Mouse (Mus musculus) MEL (cell line): ENCODE results near the gene Rabgap1l. TPM values are rescaled to one million over a fixed set of nuclear protein-coding genes. Genes with fewer than 3 reads are reported as not detected.

Experiments
- DNase-seq: peaks from one replicate; pipeline ENCODE4 v3.0.0; 2011; ENCODE audit warnings: low read depth, low spot score
- H3K27ac ChIP-seq: 2 replicates; pipeline ENCODE4 v1.5.1; 2012; ENCODE audit warnings: low read depth, mild to moderate bottlenecking, control low read depth, low read length, moderate library complexity; ENCODE audit not compliant: control insufficient read depth
- H3K27me3 ChIP-seq, 2 experiments: fragments of 150-350 bp in 1 of 2; sonication (generic) in 1 of 2; 2 replicates each; pipeline ENCODE4 v1.6.1; 2012; ENCODE audit warnings: low read length in 2 of 2, mild to moderate bottlenecking in 2 of 2, improper control_type of control experiment in 1 of 2, moderate library complexity in 1 of 2; ENCODE audit not compliant: insufficient read depth in 2 of 2, control insufficient read depth in 1 of 2
- H3K36me3 ChIP-seq, 2 experiments: 2 replicates each; pipeline ENCODE4 v1.6.1; 2012 to 2014; ENCODE audit warnings: low read length in 2 of 2, improper control_type of control experiment in 1 of 2, inconsistent platforms in 1 of 2, mild to moderate bottlenecking in 1 of 2; ENCODE audit not compliant: insufficient read depth in 2 of 2, control insufficient read depth in 1 of 2
- H3K4me1 ChIP-seq, 2 experiments: fragments of 150-350 bp in 1 of 2; sonication (generic) in 1 of 2; 2 replicates each; pipeline ENCODE4 v1.6.1; 2012; ENCODE audit warnings: low read length in 2 of 2, improper control_type of control experiment in 1 of 2, mild to moderate bottlenecking in 1 of 2; ENCODE audit not compliant: insufficient read depth in 2 of 2, control insufficient read depth in 1 of 2
- H3K4me3 ChIP-seq, 2 experiments: fragments of 150-350 bp in 1 of 2; sonication (generic) in 1 of 2; 2 replicates each; pipeline ENCODE4 v1.5.1; 2012; ENCODE audit warnings: low read depth in 2 of 2, low read length in 2 of 2, mild to moderate bottlenecking in 2 of 2, moderate library complexity in 2 of 2, control low read depth in 1 of 2, improper control_type of control experiment in 1 of 2; ENCODE audit not compliant: control insufficient read depth in 1 of 2, insufficient read depth in 1 of 2
- H3K79me2 ChIP-seq: 2 replicates; pipeline ENCODE4 v1.6.1; 2012; ENCODE audit warnings: mild to moderate bottlenecking, low read length, moderate library complexity; ENCODE audit not compliant: control insufficient read depth, poor library complexity, insufficient read depth
- H3K9ac ChIP-seq: 2 replicates; pipeline ENCODE4 v1.6.1; 2012; ENCODE audit warnings: low read depth, mild to moderate bottlenecking, control low read depth, low read length, moderate library complexity; ENCODE audit not compliant: control insufficient read depth, poor library complexity, severe bottlenecking
- H3K9me3 ChIP-seq: fragments of 150-350 bp; sonication (generic); replicated peaks from 2 replicates; pipeline ENCODE4 v1.6.1; 2012; ENCODE audit warnings: mild to moderate bottlenecking, low read length, improper control_type of control experiment, moderate library complexity; ENCODE audit not compliant: insufficient read depth
- BHLHE40 ChIP-seq: IDR thresholded peaks from 2 replicates; pipeline ENCODE4 v1.6.1; 2012; ENCODE audit warnings: low read depth, mild to moderate bottlenecking, inconsistent platforms, low read length, improper control_type of control experiment, borderline replicate concordance
- ELF1 ChIP-seq: IDR thresholded peaks from 2 replicates; pipeline ENCODE4 v1.6.1; 2014; ENCODE audit warnings: low read depth, mild to moderate bottlenecking, inconsistent platforms, low read length, improper control_type of control experiment, moderate library complexity
- GABPA ChIP-seq: IDR thresholded peaks from 2 replicates; pipeline ENCODE4 v1.6.1; 2012; ENCODE audit warnings: low read depth, mild to moderate bottlenecking, inconsistent platforms, low read length, improper control_type of control experiment, moderate library complexity
- HCFC1 ChIP-seq: IDR thresholded peaks from 2 replicates; pipeline ENCODE4 v1.6.1; 2012; ENCODE audit warnings: low read depth, mild to moderate bottlenecking, inconsistent platforms, low read length, improper control_type of control experiment, moderate library complexity
- KAT2A ChIP-seq: conservative IDR thresholded peaks from 2 replicates; pipeline ENCODE4 v1.6.1; 2012; ENCODE audit warnings: low read depth, low read length, improper control_type of control experiment, inconsistent platforms
- MAFK ChIP-seq: IDR thresholded peaks from 2 replicates; pipeline ENCODE4 v1.6.1; 2011; ENCODE audit warnings: low read depth, mild to moderate bottlenecking, low read length, improper control_type of control experiment, borderline replicate concordance
- MAX ChIP-seq: IDR thresholded peaks from 2 replicates; pipeline ENCODE4 v1.6.1; 2011; ENCODE audit warnings: low read length, improper control_type of control experiment
- MXI1 ChIP-seq: IDR thresholded peaks from 2 replicates; pipeline ENCODE4 v1.6.1; 2011; ENCODE audit warnings: mild to moderate bottlenecking, low read depth, low read length, improper control_type of control experiment
- MYC ChIP-seq: IDR thresholded peaks from 2 replicates; pipeline ENCODE4 v1.6.1; 2011; ENCODE audit warnings: low read depth, mild to moderate bottlenecking, low read length, improper control_type of control experiment, moderate library complexity
- NRF1 ChIP-seq: IDR thresholded peaks from 2 replicates; pipeline ENCODE4 v1.6.1; 2014; ENCODE audit warnings: low read depth, mild to moderate bottlenecking, inconsistent platforms, low read length, improper control_type of control experiment, moderate library complexity; ENCODE audit not compliant: poor library complexity, insufficient read depth, severe bottlenecking
- POLR2A ChIP-seq, 2 experiments: IDR thresholded peaks; 2 replicates each; pipeline ENCODE4 v1.6.1; 2011 to 2012; ENCODE audit warnings: low read length in 2 of 2, mild to moderate bottlenecking in 2 of 2, control low read depth in 1 of 2, improper control_type of control experiment in 1 of 2, low read depth in 1 of 2, moderate library complexity in 1 of 2; ENCODE audit not compliant: control insufficient read depth in 1 of 2, insufficient read depth in 1 of 2, poor library complexity in 1 of 2
- POLR2AphosphoS5 ChIP-seq: IDR thresholded peaks from 2 replicates; pipeline ENCODE4 v1.6.1; 2012; ENCODE audit warnings: low read depth, borderline replicate concordance, mild to moderate bottlenecking, inconsistent platforms, low read length, moderate library complexity, mixed read lengths
- RAD21 ChIP-seq: IDR thresholded peaks from 2 replicates; pipeline ENCODE4 v1.6.1; 2011; ENCODE audit warnings: mild to moderate bottlenecking, low read depth, low read length, improper control_type of control experiment
- SIN3A ChIP-seq: IDR thresholded peaks from 2 replicates; pipeline ENCODE4 v1.6.1; 2012; ENCODE audit warnings: low read length, improper control_type of control experiment, inconsistent platforms
- UBTF ChIP-seq: IDR thresholded peaks from 2 replicates; pipeline ENCODE4 v1.6.1; 2012; ENCODE audit warnings: low read depth, mild to moderate bottlenecking, inconsistent platforms, low read length, improper control_type of control experiment, moderate library complexity, borderline replicate concordance; ENCODE audit not compliant: insufficient read depth
- USF1 ChIP-seq: IDR thresholded peaks from 2 replicates; pipeline ENCODE4 v1.6.1; 2014; ENCODE audit warnings: low read depth, mild to moderate bottlenecking, inconsistent platforms, low read length, improper control_type of control experiment, moderate library complexity
- ZMIZ1 ChIP-seq: IDR thresholded peaks from 2 replicates; pipeline ENCODE4 v1.6.1; 2012; ENCODE audit warnings: low read depth, mild to moderate bottlenecking, inconsistent platforms, low read length, improper control_type of control experiment, moderate library complexity
- polyA plus RNA-seq, 2 experiments: library from polyadenylated mRNA; stranded (reverse) in 1 of 2; unstranded in 1 of 2; fragments of >175 nt in 1 of 2; fragments of >200 nt in 1 of 2; gene quantifications; 2 replicates each; pipeline versions ENCODE4 v1.2.1 to v1.2.4; 2012; ENCODE audit warnings: low replicate concordance in 2 of 2, low read depth in 1 of 2; ENCODE audit not compliant: insufficient read length in 2 of 2, insufficient read depth in 1 of 2, missing spikeins in 1 of 2
- total RNA-seq: library from RNA; depleted of rRNA; stranded (reverse); fragments of 300-350 nt; gene quantifications from 2 replicates; pipeline ENCODE4 v1.2.3, GENCODE M21; 2012

The Rabgap1l gene
- total and polyA plus RNA-seq, 3 experiments: 24.1 to 26.2 TPM; not detected in 1

- TF ChIP-seq BHLHE40 (no peak), ELF1 (no peak), MAFK (no peak), POLR2AphosphoS5 (no peak), MAX (no peak), POLR2A (IDR thresholded peaks at IDR 0.05; ENCODE audit: control insufficient read depth in 1 of 2, insufficient read depth in 1 of 2, low read depth in 1 of 2, low read length in 2 of 2, poor library complexity in 1 of 2) (no peak), ZMIZ1 (no peak), SIN3A (no peak), NRF1 (no peak), GABPA (no peak), MXI1 (no peak)
- DNase-seq: no peak
- H3K27ac ChIP-seq: no peak overlapping the region
- H3K4me3 ChIP-seq: no peak overlapping the region
- H3K36me3 ChIP-seq: no peaks in the 10 kb centered on the region
- no peaks in the 10 kb centered on the region for H3K79me2 ChIP-seq
- H3K9me3 ChIP-seq: no peaks in the 10 kb centered on the region
- H3K4me1 ChIP-seq: no peaks in the 10 kb centered on the region
- no peaks in the 10 kb centered on the region for H3K27me3 ChIP-seq
- no peak overlapping the region for H3K9ac ChIP-seq
Measured at GRCm38 (mm10) chr1:160485028-160485427, 308.0 kb downstream of the Rabgap1l start.

GRCm38 (mm10) chr1:160481643-160482042 lies 311.4 kb downstream of the Rabgap1l start:
- Histone ChIP-seq H3K36me3 (no peaks in the 10 kb centered on the region), H3K27me3 (no peaks in the 10 kb centered on the region), H3K9me3 (no peaks in the 10 kb centered on the region), H3K79me2 (no peaks in the 10 kb centered on the region), H3K4me3 (no peak overlapping the region), H3K4me1 (no peaks in the 10 kb centered on the region), H3K9ac (no peak overlapping the region), H3K27ac (no peak overlapping the region)
- TF ChIP-seq MYC (no peak), HCFC1 (no peak), NRF1 (no peak), KAT2A (no peak), MAX (no peak), UBTF (no peak)
- no peak for DNase-seq

- Histone ChIP-seq H3K79me2 (no peaks in the 10 kb centered on the region), H3K4me3 (no peak overlapping the region), H3K9ac (no peak overlapping the region), H3K27ac (no peak overlapping the region), H3K9me3 (no peaks in the 10 kb centered on the region), H3K36me3 (peaks cover 0 to 3% of the 10 kb centered on the region in 2 experiments; a peak in 2 of 4 replicates), H3K4me1 (no peaks in the 10 kb centered on the region; a peak in 1 of 4 replicates), H3K27me3 (no peaks in the 10 kb centered on the region)
- DNase-seq: no peak
- no peak for TF ChIP-seq USF1
- TF ChIP-seq NRF1: no peak
- TF ChIP-seq RAD21: no peak
Measured at GRCm38 (mm10) chr1:160467443-160467842, 325.6 kb downstream of the Rabgap1l start.
